Mouse (Mus musculus) adrenal gland (tissue): ENCODE measurements around the gene Ifnar1.

Source experiments
- intact Hi-C: fragments of 180-260 bp; cut with DNase I; formaldehyde crosslinking; loops from one replicate; pipeline ENCODE4 v1.15.1; 2025

The Ifnar1 gene

DNA sequence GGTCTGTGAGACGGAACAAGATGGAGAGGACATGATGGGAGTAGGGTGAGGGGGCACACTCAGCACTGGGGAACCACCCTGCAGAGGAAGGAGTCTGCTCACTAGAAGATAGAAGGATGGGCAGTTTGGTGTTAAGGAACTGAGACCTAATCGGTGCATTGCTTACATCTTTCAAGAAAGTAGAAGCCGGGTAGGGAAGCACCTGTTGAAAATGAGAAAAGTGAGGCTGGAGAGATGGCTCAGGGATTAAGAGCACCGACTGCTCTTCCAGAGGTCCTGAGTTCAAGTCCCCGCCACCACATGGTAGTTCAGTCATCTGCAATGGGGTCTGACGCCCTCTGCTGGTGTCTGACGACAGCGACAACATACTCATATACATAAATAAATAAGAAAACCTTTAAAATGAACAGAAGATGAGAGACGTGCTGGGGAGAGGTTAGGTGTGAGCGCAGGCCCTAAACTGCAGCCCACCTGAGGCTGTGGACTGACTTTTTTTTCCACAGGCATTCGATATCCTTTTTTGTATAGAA lies 25.1 kb upstream of the Ifnar1 start:
- intact Hi-C loops = loop anchor here (5.0 kb wide), 1 partner anchor 103 kb away; no protein-coding TSS in a partner anchor

DNA sequence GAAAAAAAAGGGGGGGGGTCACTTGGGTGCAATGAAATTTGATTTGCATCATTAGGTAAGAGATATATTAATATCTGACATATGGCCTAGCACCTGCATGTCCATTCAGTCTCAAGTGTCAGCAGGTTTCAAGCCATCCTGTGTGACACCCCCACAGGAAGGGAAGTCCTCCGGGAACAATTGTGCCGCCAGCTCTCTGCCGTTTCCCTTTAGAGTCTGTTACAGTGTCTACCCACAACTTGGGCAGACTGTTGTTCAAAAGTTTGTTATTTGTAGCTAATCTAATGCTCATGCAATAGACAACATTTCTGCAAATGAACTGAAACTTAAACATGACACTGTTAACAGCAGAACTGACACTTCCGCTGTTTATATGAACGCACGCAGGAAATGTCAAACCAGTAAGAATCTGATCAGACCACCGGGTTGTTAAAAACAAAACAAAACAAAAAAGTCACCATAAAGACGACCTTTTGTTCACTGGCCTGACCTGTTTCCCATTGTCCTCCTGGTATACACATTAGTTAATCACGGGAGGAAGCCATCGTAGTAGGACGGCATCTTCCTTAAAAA lies 23.9 kb upstream of the Ifnar1 start:
- intact Hi-C loops = loop anchor here (5.0 kb wide), 1 partner anchor 104 kb away; no protein-coding TSS in a partner anchor

DNA sequence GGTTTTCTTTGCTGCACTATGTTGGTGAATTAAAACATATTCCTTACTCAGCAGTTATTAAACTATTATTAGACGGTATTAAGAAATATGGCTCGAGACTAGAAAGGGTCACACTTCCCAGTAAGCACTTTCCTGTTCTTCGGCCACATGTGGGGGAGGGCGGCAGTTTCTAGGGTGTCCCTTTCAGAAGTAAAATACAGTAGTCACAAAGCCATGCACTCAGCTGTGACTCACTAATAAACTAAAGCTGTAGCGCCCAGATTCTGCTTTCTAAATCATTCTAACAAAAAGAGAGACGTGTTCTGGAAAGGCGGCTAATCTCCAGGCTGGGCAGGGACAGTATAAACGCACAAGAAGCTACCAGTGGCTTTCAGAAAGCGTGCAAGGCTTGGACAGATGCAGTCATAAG lies 23.3 kb upstream of the Ifnar1 start:
- intact Hi-C loops = loop anchor here (5.0 kb wide), 1 partner anchor 104 kb away; no protein-coding TSS in a partner anchor

DNA sequence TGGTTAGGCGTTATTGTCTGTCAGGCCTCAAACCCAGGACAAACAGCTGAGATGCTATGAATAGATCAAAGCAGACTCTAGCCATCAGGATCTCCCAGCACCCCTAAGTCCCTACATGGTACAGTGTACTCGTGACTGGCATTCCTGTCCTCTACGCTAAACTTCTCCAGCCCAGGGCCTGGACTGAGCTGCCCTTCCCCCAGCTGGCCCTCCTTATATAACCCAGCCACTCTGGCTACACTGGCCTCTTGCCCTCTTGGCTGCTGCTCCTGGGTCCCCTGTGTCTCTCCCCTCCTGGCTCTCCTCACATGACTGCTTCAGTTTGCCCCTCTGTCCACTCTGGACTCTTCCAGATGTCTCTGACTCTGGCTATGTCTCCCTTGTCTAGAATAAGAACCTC lies 22.4 kb upstream of the Ifnar1 start:
- intact Hi-C loops = loop anchor here (5.0 kb wide), 1 partner anchor 105 kb away; no protein-coding TSS in a partner anchor

DNA sequence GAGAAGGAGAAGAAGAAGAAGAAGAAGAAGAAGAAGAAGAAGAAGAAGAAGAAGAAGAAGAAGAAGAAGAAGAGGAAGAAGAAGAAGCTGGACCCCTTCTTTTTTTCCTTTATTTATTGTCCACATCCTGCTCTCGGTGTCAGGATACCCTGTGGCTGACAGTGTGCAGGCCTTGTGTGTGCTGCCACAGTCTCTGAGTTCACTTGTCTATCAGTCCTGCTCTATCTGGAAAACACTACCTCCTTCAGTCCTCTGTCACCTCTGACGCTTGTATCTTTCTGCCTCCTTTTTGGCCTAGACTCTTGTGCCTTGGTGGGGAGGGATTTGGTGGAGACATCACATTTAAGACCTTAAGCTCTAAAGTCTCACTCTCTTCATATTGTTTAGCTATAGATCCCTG lies 21.6 kb upstream of the Ifnar1 start:
- intact Hi-C loops = loop anchor here (5.0 kb wide), 1 partner anchor 106 kb away; no protein-coding TSS in a partner anchor

DNA sequence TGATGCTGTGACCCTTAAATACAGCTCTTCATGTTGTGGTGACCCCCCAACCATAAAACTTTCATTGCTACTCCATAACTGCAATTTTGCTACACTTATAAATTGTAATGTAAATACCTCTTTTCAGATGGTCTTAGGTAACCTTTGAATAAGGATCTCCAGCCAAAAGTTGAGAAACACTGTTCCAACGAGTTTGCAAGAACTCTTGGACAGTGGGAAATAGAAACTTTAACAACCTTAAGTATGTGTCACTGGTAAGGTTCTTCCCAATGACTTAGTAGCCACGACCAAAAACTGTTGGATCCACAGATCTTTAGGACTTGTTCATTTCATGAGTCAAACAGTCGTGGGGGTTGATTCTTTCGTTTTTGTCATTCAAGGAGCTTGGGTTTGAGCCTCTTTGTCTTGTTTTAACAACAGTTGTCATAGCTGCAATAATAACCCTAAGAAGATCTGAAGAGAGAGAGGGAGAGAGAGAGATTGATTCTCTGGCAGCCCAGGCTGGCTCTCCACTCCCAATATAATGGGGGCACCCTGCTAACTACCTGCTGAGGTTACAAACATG lies 21.1 kb upstream of the Ifnar1 start:
- intact Hi-C loops = loop anchor here (5.0 kb wide), 1 partner anchor 107 kb away; no protein-coding TSS in a partner anchor

DNA sequence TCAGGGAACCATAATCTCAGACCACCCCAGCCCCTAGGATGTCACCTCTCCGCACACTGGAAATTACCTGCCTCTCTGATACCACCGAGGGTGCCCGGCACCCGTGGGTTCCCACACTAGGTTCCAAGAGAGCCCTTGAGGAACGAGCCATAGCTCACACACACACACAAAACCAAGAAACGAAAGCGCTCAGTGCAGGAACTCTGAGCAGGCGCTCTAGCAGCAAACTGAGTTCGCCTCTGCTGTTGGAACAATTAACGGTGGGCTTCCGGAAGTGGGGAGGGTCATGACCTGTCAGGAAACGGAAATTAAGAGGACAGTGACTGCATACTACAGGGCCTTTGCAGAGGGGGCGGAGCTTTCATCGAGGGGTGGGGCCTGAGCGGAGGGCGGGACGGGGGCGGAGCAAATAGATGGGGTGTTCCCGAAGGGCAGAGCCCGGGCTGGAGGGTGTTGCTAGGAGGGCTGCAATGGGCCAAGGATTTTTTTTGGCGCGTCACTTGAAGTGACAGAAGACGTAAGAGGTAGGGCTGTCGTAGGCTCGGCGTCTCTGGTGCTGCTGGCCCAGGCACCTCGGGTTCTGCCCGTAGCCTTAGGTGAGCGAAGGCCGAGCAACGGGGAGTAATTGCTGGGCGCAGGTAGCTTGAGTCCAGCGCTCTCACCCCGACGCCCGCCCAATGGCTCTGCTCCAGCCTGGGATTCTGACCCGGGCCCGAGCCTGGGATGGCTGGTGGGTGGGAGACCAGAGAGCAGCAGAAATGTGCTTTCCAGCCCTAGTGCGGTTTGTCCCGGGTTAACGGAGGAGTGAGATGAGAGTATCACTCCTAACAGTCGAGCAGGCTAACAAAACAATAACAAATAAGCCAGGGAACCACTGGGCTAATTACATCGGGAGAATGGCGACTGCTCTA lies 20.2 kb upstream of the Ifnar1 start:
- intact Hi-C loops = loop anchor here (5.0 kb wide), 1 partner anchor 108 kb away; no protein-coding TSS in a partner anchor

DNA sequence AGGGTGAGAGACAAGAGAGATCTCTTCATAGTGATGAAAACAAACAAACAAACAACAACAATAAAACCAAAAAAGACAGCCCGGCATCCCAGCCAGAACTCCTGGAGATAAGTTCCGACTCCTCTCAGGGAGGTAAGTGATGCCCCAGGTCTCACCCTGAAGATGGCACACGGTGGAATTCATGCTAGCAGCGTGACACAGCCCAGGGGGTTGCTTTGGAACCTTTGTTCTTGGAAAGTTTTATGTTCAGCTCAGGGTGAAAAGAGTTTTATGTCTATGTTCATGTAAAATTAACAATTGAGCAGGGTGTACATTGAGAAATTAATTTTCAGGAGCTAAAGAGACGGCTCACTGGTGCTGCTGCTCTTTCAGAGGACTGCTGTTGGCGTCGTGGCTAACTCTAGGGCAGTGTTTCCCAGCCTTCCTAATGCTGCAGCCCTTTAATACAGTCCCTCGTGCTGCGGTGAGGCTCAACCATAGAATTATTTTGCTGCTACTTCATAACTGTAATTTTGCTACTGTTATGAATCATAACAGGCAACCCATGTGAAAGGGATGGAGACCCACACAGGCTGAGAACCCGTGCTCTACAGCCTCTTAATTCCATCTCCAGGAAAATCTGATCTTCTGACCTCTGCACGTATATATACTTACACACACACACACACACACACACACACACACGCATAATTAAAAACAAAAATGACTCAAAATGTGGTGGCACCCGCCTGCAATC lies 19.4 kb upstream of the Ifnar1 start:
- intact Hi-C loops = no loop called here

DNA sequence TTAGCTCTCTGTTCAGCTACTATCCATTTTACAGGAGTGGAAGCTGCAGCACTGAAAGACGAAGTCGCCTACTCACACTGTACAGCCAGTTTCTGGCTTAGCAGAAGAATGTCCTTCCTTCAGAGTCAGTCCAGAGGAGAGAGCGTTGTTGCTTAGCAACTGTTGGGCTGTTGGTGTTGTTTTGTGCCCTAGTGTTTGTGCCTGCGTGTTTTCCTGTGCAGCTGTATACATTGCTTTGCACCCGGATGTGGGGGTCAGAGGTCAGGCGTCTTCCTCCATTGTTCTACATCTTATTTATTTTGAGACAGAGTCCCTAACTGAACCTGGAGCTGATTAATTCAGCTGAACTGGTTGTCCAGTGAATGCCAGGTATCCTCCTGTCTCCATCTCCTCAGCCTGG lies 18.5 kb upstream of the Ifnar1 start:
- intact Hi-C loops = no loop called here

DNA sequence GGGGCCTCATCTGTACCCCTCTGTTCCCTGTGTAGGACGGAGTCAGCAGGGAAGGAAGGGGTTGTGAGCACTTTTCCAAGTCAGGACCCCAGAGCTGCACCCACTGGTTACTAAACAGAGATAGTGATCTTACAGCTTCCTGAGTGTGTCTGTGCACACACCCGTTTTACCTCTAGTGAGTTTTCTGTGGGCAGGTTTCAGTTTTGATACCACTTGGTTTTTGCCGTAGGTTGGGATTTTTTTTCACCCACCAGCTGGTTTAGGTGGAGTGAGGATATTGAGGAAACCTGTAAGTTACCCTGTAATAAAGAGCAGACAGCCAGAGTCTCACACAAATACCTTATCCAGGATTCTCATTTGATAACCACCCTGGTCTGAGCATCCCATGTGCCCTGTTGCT lies 14.6 kb upstream of the Ifnar1 start:
- intact Hi-C loops = no loop called here

DNA sequence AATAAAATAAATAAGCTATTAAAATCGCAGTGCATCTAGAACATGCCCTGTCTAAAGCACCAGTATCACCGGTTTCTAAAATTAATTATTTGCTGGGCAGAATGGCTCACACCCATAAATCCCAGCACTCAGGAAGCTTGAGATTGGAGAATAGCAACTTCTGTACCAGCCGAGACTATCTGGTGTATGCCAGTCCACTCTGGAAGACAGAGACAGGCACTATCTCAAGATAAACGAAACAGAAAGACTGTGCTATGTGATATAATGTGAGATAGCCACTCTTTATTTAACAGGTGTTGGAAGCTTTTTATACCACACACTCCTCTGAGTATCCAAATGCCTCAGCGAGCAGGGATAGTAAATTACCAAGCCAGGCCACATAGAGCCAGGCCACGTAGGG lies 13.6 kb upstream of the Ifnar1 start:
- intact Hi-C loops = no loop called here

DNA sequence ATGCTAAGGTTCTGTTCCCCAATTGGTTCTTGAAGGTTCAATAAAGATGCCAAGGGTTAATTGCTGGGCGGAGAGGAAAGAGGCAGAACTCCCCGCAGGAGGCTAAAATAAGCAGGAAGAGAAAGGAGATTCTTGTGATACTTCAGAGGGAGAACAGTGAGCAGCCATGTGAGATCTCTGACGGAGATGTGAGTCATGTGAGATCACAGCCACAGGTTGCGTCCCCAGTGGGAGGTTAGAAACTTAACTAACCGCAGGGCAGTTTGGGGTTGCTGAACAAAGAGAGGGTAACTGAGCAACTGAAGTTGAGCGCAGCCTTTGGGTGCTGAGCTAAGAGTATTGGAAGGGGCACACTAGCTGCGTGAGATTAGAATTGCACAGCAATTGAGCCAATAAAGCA lies 9.3 kb upstream of the Ifnar1 start:
- intact Hi-C loops = no loop called here

DNA sequence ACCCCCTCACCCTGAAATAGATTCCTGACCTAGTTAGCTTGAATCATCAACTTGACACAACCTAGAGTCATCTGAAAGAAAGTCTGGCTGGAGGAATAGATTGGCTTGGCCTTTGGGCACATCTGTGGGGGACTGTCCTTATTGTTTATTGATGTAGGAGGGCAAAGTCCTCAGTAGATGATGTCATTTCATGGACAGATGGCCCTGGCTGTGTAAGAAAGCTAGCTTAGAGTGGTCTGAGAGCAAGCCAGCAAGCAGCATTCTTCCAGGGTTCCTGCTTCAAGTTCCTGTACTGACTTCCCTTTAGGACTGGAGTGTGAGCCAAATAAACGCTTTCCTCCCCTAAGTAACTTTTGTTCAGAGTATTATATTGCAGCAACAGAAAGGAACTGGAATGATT lies 7.0 kb upstream of the Ifnar1 start:
- intact Hi-C loops = no loop called here

DNA sequence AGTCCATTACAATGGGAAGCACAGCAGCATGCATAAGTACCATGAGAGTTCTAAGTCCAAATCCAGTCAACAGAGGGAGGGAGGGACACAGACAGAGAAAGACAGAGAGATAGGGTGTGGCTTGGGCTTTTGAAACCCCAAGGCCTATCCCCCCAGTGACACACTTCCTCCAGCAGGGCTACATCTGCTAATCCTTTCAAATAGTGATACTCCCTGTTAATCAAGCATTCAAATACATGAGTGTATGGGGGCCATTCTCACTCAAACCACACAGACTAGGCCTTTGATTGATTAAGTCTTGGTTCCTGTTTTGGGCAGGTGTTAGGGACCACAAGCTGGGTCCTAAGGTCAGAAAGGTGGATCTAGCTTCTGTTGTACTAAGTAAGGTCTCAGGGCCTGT lies 4.5 kb upstream of the Ifnar1 start:
- intact Hi-C loops = no loop called here

DNA sequence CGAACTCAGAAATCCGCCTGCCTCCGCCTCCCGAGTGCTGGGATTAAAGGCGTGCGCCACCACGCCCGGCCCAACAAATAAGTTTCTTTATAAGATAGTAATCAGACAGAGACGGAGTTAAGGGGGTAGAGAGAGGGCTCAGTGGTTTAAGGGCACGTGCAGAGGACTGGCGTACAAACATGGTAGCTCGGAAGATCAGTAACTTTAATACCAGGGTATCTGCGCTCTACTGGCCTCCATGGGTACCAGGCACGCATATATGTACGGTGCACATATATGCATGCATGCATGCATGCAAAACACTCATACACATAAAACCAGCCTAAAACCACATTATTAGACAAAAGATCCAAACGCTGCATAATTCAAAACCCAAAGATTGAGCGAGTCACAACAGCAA lies 651 bp upstream of the Ifnar1 start:
- intact Hi-C loops = no loop called here

DNA sequence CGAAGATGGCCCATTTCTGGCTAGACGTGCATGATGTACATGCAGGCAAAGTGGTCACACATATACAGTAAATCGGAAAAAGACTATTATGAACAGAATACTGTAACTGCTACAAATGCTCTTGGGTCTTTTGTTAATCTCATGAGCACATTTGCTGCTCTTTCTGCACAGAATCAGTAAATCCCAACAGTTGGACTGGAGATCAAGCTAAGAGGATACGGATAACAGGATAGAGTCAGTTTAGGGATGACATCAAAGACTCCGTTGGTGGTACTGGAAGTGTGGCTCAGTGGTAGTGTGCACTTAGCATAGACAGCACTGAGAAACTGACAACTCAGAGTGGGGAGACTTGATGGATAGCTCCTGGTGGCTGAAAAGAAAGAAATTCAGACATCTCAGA lies 803 bp downstream of the Ifnar1 start:
- intact Hi-C loops = no loop called here

DNA sequence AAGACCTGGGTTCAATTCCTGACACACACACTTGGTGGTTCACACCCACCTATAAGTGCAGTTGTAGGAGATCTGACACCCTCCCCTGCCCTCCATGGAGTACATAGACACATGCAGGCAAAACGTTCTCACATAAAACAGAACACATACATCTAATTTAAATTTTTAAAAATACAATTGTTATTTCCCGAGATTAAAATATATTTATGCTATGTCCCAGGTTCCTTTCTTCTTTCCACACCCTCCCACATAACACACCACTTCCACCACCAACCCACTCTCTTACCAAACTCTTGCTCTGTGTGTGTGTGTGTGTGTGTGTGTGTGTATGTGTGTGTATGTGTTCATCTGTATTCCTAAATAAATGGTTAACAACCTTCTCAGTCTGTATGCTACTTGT lies 3.0 kb downstream of the Ifnar1 start:
- intact Hi-C loops = no loop called here

DNA sequence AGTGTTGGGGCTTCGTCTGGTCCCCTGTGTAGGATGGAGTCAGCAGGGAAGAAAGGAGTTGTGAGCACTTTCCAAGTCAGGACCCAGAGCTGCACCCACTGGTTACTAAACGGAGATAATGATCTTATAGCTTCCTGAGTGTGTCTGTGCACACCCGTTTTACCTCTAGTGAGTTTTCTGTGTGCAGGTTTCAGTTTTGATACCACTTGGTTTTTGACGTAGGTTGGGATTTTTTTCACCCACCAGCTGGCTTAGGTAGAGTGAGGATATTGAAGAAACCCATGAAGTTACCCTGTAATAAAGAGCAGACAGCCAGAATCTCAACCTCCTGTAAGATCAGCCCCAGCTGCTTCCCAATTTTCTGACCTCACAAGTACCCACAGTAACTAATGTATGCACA lies 5.9 kb downstream of the Ifnar1 start:
- intact Hi-C loops = no loop called here

DNA sequence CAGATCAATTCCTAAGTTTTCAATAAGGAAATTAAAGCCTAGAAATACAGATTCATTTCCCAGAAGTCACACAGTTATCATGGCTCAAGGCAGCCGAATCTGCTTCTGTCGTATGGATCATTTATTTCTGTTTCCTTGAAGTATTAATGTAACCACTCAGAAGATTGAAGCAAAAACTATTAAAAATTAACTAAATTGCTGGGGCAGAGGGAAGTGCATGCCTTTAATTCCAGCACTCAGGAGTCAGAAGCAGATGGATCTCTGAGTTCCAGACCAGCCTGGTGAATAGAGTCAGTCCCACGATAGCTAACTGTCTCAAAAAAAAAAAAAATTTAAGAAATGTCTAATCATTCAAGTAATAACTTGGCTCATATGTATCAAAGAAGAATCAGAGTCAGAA lies 6.4 kb downstream of the Ifnar1 start:
- intact Hi-C loops = no loop called here

DNA sequence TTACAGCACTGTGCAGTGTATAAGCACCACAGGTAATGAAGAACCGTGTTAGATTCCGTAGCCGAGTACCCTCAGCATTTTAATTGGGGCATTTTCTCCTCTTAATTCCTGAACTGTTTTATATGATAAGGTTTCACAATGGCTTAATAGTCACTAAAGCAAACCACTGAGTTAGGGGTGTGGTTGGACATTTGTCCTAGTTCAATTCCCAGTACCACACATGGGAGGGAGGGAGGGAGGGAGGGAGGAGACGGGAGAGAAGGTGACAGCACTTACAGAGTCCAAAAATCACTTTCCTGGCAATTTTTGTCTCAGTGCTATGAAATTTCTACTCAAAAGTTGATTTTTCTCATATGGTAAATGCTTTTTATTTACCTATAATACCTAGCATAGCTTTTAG lies 10.5 kb downstream of the Ifnar1 start:
- intact Hi-C loops = no loop called here

DNA sequence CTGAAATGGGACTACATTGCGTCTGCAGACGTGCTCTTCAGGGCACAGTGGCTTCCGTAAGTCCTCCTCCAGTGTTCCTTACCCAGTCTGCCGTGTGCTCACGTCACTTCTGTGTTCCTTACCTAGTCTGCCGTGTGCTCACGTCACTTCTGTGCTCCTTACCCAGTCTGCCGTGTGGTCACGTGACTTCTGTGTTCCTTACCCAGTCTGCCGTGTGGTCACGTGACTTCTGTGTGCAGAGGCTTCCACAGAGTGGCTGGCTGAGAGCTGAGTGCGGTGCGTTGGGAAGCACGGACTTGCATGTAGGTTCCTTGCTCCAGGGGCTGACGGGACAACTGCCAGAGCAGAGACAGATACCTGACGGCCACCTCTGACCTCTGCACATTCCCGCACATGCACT lies 11.2 kb downstream of the Ifnar1 start:
- intact Hi-C loops = no loop called here
